Mouse (Mus musculus): ENCODE measurements at regions not wholly inside any gene's neighbourhood (a gene's known extent, or its start where the extent isn't known, plus 50 kb on each side); places are given as distances from the start of the nearest gene placed in this dataset.

DNA sequence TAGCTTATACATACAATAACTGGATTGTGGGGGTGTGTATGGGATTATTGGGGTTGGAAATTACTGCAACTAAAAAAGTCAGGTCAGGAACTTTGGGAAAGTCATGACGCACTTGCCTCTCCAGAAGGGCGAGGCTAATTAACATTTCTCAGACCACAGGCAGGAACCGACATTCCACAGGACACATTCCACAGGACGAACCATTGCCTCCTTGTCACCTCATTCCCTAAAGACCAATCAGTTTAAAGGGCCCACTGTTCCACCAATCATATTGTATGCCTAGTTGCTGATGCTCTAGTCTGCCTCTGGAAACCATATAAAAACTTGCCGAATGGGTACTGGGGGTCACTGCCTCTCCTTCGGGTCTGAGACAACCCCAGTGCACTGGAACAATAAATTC is 113.0 kb upstream of the Pcgf5 start:
- no peak for DNase-seq

DNA sequence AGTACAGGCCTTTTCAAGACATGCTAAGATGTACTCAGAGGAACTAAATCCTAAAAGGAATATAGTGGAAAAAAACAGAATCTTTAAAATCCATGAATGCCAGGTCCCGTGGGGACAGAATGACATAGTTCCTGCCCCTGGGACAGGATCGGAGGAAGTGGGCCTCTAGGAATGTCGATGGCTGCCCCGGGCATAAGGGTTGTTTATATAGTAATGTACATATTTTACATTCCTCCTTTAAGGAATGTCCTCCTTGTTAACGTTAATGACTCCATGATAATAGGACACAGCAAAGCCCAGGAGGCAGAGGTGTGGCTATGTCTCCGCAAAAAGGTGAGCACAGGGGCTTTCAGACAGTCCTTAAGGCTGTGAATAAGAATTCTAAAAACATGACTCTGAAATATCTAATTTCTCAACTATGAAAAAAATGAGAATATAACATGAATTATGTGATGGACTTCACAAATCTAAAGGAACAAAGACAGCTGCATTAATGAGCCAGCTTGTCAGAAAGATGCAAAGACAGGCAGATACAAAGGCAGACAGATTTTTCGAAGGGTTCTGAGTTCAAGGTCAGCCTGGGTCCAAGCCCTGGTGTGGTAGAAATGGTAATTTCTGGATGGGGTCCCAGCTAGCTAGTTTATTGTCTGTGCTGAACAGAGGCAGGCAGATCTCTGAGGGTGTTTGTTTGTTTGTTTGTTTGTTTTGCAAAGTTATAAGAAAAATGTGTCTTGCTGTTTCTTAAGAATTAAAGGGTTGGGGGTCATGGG is 111.3 kb upstream of the Pcgf5 start:
- no peak for DNase-seq

DNA sequence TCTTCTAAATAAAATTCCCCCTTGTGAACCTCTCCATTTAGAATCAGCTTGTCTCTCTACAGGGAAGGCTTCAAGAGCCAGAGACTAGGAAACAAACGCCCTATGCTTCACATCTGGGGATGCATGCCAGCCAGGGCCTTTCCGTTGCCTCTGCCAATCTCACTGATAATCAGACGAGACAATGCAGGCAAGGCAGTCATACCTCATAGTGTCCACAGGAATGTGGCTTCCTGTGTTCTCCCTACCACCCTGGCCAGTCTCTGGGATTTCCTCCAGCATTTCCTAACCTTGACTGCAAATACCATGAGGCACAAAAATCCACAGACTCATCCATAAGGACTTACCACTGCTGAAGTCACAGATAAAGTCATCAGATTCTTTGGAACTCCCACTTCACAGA is 110.4 kb upstream of the Pcgf5 start:
- no peak for DNase-seq

DNA sequence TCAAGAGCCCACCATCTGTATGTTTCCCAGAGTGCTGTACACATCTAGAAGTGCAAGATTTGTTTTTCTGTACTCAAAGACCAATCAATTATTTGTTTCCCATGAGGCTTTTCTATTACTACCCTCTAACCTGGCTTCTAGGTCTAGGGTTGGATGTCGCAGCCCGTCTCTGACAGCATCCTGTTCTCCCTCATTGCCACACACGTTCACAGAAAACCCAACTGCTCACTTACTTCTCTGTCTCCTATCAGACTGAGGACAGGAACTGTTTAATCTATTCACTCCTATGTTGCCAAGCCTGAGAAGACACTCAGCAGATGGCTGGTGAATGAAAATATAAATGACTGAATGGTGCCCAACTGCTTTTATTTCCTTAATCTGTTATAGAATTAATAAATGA is 109.6 kb upstream of the Pcgf5 start:
- no peak for DNase-seq

DNA sequence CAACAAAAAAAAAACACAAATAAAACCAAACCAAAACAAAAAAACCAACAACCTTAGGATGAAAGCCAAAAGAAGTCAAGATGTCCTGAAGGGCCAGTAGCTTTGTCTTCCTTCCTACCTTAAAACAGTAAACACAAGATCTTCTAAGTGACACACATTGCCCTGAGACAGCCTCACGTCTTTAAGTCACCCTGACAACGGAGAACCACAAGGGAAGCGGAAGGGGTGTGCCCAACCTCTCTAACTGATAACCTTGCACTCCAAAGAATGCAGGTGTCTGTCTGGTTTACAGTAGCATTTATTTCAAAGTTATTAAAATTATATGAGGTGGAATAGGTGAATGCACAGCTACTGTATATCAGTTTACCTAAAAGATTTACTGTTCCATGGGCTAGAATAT is 105.7 kb upstream of the Pcgf5 start:
- no peak for DNase-seq

DNA sequence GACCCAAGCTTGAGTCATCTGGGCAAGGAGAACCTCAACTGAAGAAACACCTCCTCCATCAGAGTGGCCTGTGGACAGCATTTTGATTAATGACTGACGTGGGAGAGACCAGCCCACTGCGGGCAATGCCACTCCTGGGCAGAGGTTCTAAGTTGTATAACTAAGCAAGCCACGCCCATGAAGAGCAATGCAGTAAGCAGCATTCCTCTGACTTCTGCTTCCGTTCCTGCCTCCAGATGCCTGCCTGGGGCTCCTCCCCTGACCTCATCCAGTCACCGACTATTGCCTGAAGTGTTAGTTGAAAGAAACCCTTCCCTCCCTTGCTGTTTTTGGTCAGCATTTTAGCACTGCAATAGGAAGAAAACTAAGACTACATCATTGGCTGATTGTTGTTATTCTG is 105.2 kb upstream of the Pcgf5 start:
- no peak for DNase-seq

DNA sequence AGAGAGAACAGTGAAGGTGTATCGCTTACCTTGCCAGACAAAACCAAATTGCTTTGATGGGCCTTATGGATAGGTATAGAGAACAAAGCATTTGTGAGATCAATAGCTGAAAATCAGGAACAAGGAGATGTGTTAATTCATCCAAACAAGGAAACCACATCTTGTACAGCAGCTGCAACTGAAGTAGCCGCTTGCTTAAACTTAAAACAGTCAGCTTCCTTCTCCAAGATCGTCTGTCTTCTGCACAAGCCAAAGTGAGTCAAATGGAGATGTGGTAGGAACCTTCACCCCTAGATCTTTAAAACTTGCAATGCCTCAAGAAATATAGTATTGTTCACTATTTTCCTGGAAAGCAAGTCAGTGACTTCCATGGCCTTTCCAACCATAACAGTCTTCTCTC is 95.6 kb upstream of the Pcgf5 start:
- DNase-seq = no peak

DNA sequence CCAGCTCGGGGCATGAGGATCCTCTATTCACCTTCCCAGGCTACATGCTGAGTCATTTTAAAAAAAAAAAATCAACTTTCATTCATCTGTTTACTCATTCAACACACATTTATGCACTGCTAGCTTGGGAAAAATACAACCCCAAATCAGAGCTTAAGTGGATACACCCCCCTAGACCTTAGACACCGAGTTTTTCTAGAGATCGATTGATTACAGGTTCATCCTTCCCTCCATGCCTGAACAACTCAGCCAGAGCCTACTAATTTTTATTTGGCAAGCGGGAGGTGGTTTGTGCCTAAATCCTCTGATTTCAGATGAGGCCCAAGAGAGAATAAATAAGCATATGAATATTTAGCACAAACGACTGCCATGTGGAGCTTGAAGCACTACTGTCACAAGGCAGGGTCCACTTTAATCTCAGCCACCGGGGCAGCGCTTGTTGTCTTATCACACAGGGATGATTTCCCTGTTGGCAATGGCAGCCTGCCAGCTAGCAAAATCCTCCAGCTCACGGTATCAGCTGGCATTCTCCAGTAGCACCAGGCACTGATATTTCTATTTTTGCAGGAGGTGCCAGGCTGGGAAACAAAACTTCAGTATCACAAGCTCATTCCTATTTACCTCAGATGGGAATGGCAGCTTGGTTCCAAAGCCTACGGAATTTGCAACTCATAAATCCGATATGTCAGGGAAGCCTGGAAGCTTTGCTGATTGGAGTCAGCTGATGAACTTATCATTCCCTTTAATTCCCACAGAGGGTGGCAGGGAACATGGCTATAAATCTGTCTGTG is 90.2 kb upstream of the Pcgf5 start:
- DNase-seq = peak; percentile 81

DNA sequence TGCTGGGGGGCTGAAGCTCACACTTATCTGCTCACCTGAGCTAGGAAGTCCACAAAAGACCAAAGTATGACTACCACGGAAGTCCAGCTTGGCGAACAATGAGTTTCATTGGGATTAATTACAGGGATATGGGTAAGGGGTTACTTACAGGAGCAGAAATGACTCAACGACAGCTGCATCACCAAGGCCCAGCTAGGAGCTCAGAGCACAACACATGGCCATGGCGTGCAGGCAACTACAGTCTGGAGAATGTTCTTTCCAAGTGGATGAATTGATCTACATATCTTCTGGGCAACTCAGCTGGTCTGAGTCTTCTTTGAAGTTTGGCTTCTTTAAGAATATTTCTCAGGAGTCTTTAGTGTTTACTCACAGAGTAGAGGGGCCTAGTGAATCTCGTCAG is 86.3 kb upstream of the Pcgf5 start:
- no peak for DNase-seq

DNA sequence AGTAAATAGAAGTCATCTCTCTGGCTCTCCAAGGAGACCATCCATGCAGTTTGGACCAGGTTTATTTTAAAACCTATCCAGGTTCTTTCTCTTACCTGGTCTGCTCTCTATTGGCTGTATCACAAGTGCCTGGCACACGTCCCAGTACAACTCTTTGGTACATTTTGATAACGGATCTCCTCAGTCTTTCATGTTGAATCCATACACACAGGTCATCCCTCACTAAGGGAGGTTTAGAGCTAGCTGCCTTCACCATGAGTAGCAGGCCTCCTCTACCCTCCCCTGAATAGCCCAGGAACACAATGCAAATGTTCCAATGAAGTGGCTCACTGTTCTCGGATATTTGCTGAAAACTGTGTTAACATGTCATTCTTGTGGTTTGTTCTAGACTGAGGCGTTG is 84.2 kb upstream of the Pcgf5 start:
- DNase-seq = peak; percentile 31

DNA sequence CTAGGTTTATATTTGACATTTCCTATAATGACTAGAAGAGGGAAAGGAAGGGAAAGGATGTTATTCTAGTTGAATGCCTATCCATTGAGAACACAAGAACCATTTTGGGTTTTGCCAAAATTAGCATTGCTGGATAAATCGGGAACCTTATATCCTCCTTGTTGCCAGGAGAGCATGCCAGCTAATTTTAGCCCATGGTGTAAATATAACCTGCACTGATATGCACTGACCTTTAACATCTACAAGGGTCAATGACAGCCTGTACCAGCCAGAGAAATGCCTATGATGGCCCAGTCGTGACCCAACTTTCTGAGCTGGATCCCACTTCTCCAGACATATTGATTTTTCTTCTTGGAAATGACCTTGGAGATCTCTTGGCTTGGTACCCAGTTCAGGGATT is 83.7 kb upstream of the Pcgf5 start:
- DNase-seq = peak; percentile 38

DNA sequence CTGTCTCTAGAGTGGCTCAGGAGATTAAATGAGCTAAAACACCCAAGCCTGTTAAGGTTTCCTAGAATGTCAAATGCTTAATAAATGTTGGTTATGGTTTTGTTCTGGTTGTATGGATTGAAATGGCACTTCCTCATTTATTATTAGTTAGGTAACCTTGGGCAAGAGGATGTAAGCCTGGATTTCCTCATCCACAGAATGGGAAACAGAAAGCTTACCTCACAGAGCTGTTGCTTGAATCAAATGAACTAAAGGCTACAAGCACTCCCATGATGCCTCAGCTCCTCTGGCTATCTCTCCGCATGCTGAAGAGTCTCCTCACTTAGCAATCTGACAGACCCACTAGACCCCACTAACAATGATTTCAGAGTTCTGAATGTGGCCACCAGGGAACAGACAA is 82.8 kb upstream of the Pcgf5 start:
- no peak for DNase-seq

DNA sequence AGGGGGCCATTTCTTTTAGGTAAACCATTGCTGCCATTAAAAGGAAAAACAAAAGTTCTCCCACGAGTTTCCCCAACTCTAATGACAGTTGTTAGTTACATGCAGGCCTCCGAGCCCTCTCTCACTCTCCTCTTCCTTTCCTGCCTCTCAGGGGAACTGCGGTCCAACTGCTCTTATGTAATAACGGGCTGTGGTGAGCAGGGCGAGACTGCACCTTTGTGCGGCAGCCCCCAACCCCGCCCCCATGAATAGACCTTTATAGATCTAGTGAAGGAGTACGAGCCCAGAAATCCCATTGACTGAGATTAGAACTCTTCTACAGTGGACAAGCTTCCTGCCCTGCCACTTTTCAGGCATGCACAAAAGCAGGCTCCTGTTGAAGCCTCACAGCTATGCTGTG is 81.8 kb upstream of the Pcgf5 start:
- DNase-seq = no peak

DNA sequence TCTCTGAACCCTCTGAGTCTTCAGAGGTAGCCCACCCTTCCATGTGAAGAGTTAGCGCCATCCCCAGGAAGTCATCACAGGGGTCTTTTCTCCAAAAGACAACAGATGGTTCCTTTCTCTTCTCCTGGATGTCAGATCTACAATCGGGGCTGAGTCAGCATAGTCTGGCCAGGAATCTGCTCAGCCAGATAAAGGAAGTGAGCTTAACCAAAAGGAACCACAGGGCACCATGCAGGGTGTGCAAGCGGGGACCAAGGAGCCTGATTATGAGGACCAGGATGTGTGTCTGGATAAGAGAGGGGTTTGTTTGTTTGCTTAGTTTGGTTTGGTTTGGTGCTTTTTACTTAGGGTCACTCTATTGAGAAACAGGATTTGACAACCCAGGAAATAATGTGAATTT is 74.6 kb upstream of the Pcgf5 start:
- no peak for DNase-seq

DNA sequence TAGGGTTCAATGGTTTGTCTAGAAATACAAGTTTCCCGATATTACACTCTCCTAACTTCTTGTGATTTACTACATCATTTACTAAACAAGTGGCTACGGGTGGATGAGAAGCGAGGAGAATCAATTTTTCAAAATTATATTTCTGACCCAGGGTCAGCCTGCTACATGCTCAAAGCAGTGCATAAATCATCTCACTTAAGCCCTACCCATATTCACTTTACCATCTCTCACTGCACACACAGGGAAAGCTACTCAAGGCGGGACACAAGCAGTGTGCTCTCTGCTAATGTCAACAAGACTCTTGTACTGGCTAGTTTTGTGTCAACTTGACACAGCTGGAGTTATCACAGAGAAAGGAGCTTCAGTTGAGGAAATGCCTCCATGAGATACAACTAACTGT is 62.6 kb upstream of the Pcgf5 start:
- no peak for DNase-seq

DNA sequence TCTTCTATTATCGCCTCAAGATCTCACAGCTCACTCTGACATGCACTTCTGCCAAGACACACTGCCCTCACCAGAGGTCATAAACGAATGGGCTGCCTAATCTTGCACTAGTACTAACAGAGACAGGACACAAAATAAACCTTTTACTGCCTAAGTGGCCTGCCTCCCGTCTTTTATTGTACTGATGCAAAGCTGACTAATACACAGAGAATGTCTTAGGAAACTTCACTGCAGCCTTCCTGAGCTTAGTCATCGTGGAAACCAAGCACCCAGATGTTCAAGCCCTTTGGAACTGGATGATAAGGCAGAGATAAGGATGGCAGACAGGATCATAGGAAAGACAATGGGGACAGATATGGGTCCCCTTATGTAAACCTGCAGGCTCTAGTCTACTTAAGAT is 57.3 kb upstream of the Pcgf5 start:
- no peak for DNase-seq

DNA sequence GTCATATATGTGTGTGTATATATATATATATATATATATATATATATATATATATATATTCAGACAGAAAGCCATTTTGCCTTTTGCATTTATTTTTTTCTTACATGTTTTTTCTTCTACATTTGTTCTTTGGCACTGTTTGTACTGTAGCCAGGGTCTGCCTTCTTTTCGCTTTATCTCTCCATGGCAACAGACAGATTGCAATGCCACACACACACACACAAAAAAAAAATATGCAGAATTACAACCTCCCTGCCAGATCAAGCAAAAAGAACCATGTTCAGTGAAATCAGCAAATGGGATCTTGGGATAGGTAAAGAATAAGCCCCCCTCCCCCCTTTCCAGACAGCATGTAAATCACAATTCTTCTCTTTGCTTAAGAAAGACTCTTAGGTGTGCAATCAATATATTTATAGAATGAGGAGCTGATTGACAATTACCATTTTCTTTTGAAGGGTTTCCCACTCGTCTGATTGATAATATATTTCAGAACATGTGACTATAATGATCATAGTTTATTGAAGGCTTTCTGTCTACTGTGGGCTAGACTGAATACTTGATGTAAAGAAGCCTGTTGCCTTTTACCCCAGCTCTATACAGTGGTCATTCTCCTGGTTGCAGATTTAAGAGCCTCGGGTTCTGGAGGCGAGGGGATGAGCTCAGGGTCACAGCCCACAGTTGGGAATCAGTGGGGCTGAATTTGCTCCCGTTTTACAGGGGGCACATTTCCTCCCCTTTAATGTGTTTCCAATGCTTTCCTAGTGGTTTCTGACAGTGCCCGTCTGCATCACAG is 54.7 kb upstream of the Pcgf5 start:
- no peak for DNase-seq
